Mouse (Mus musculus) right cerebral cortex, postnatal 25 days (tissue): ENCODE results near the gene Sox6.

Experiments used
- DNase-seq: peaks from one replicate; pipeline ENCODE4 v3.0.0; 2022

The Sox6 gene

GRCm38 (mm10) chr7:115540261-115540660 is 498.3 kb downstream of the Sox6 start:
- no peak for DNase-seq

- no peak for DNase-seq
These were observed 499.6 kb downstream of the Sox6 start for GRCm38 (mm10) chr7:115539003-115539402.

- no peak for DNase-seq
These were observed 501.0 kb downstream of the Sox6 start for GRCm38 (mm10) chr7:115537636-115538035.

- no peak for DNase-seq
These were observed 502.1 kb downstream of the Sox6 start for GRCm38 (mm10) chr7:115536521-115536920.

GRCm38 (mm10) chr7:115531875-115532274 is 506.7 kb downstream of the Sox6 start:
- DNase-seq = no peak

- no peak for DNase-seq
These were observed 507.4 kb downstream of the Sox6 start for GRCm38 (mm10) chr7:115531217-115531616.

GRCm38 (mm10) chr7:115517701-115518100 is 520.9 kb downstream of the Sox6 start:
- DNase-seq = no peak

- no peak for DNase-seq
These were observed 524.9 kb downstream of the Sox6 start for GRCm38 (mm10) chr7:115513681-115514080.

GRCm38 (mm10) chr7:115511777-115512176 is 526.8 kb downstream of the Sox6 start:
- no peak for DNase-seq

- DNase-seq = no peak
These were observed 527.5 kb downstream of the Sox6 start for GRCm38 (mm10) chr7:115511091-115511490.

- no peak for DNase-seq
These were observed 528.6 kb downstream of the Sox6 start for GRCm38 (mm10) chr7:115510045-115510444.

- DNase-seq = no peak
These were observed 532.2 kb downstream of the Sox6 start for GRCm38 (mm10) chr7:115506385-115506784.

GRCm38 (mm10) chr7:115501497-115501896 is 537.1 kb downstream of the Sox6 start:
- DNase-seq = no peak

GRCm38 (mm10) chr7:115500825-115501224 is 537.8 kb downstream of the Sox6 start:
- no peak for DNase-seq

- no peak for DNase-seq
These were observed 538.4 kb downstream of the Sox6 start for GRCm38 (mm10) chr7:115500170-115500569.

- DNase-seq = no peak
These were observed 546.9 kb downstream of the Sox6 start for GRCm38 (mm10) chr7:115491721-115492120.

GRCm38 (mm10) chr7:115489608-115490007 is 549.0 kb downstream of the Sox6 start:
- DNase-seq = no peak

GRCm38 (mm10) chr7:115486431-115486830 is 552.2 kb downstream of the Sox6 start:
- no peak for DNase-seq

GRCm38 (mm10) chr7:115485664-115486409 is 552.8 kb downstream of the Sox6 start:
- no peak for DNase-seq

GRCm38 (mm10) chr7:115477763-115478162 is 560.8 kb downstream of the Sox6 start:
- no peak for DNase-seq

GRCm38 (mm10) chr7:115476881-115477665 is 561.5 kb downstream of the Sox6 start:
- DNase-seq = no peak

- no peak for DNase-seq
These were observed 563.4 kb downstream of the Sox6 start for GRCm38 (mm10) chr7:115475176-115475575.

GRCm38 (mm10) chr7:115474115-115474514 is 564.5 kb downstream of the Sox6 start:
- no peak for DNase-seq

- DNase-seq = no peak
These were observed 565.7 kb downstream of the Sox6 start for GRCm38 (mm10) chr7:115472850-115473249.
